Mouse (Mus musculus) liver, embryonic 14.5 days (tissue): Measurements from ENCODE around the gene Prdm13.

Source experiments
- CTCF ChIP-seq: IDR thresholded peaks from 2 replicates; pipeline ENCODE4 v1.5.1; 2016; ENCODE audit warnings: antibody characterized with exemption, low read depth, control low read depth
- EP300 ChIP-seq: IDR thresholded peaks from 2 replicates; pipeline ENCODE4 v1.6.1; 2016; ENCODE audit warnings: antibody characterized with exemption, low read depth

DNA sequence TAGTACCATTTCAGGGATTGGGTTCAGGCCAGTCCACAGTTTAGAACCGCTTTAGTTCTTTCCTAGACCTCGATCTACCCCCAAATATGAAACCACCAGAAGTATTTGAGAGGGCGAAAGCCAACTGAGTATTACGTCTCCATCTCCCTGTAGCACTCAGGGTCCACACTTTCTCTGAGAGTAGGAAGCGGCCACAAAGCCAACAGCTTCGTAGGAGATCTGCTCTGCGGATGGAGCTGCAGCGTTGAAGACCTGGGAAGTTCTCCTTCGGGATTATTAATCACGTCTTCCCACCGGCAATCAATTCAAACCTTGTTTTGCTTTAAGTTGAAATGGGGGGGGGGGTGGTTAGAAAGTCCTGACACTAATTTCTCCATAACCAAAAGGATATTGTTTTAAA, 653 bp upstream of the Prdm13 start:
- TF ChIP-seq CTCF (no peak), EP300 (no peak)
